Mouse (Mus musculus) embryonic facial prominence, embryonic 15.5 days (tissue): ENCODE data around the gene Slc46a3. TPM values are rescaled to one million over a fixed set of nuclear protein-coding genes. Genes with fewer than 3 reads are reported as not detected.
"Not testable (repeated sequence)": the region's sequence is repeated elsewhere in the genome, so short reads cannot be mapped to it uniquely, and the experiment has no call there.

Source experiments
- ATAC-seq: fragments of 200-750 bp; cut with Nextera tagmentation; 2 replicates; pipeline ENCODE4 v1.8.0; 2017; ENCODE audit warnings: low read depth, moderate TSS enrichment; ENCODE audit not compliant: insufficient number of reproducible peaks, low FRiP score, low TSS enrichment
- H3K27ac ChIP-seq: fragments of 300-500 bp; sonication (generic); replicated peaks from 2 replicates; pipeline ENCODE4 v1.5.1; 2015; ENCODE audit warnings: mild to moderate bottlenecking, inconsistent platforms
- H3K27me3 ChIP-seq: fragments of 300-500 bp; sonication (generic); 2 replicates; pipeline ENCODE4 v1.6.1; 2015; ENCODE audit warnings: inconsistent platforms
- H3K36me3 ChIP-seq: fragments of 300-500 bp; sonication (generic); 2 replicates; pipeline ENCODE4 v1.6.1; 2015; ENCODE audit warnings: mild to moderate bottlenecking, inconsistent platforms
- H3K4me1 ChIP-seq: fragments of 300-500 bp; sonication (generic); 2 replicates; pipeline ENCODE4 v1.6.1; 2015; ENCODE audit warnings: inconsistent platforms
- H3K4me2 ChIP-seq: fragments of 300-500 bp; sonication (generic); replicated peaks from 2 replicates; pipeline ENCODE4 v1.6.1; 2015; ENCODE audit warnings: mild to moderate bottlenecking, inconsistent platforms
- H3K4me3 ChIP-seq: fragments of 300-500 bp; sonication (generic); replicated peaks from 2 replicates; pipeline ENCODE4 v1.5.1; 2015; ENCODE audit warnings: mild to moderate bottlenecking, inconsistent platforms
- H3K9ac ChIP-seq: fragments of 300-500 bp; sonication (generic); 2 replicates; pipeline ENCODE4 v1.6.1; 2015; ENCODE audit warnings: inconsistent platforms
- H3K9me3 ChIP-seq: fragments of 300-500 bp; sonication (generic); replicated peaks from 2 replicates; pipeline ENCODE4 v1.6.1; 2016; ENCODE audit warnings: inconsistent platforms
- WGBS: fragments of 180-500 bp; shearing (Covaris S2); methylation state at CpG from one replicate; pipeline ENCODE4 v1.1.7; 2015; 5-methylcytosine and 5-hydroxymethylcytosine counted together
- polyA plus RNA-seq: library from polyadenylated mRNA; unstranded; fragments of >200 nt; fragmentation: Nextera tagmentation; extraction: Ambion mirVana; gene quantifications from 2 replicates; pipeline ENCODE4 v1.2.1, GENCODE M21; 2015

Slc46a3 gene
- polyA plus RNA-seq, 1 experiment from 2014 or later: 4.6 TPM

DNA sequence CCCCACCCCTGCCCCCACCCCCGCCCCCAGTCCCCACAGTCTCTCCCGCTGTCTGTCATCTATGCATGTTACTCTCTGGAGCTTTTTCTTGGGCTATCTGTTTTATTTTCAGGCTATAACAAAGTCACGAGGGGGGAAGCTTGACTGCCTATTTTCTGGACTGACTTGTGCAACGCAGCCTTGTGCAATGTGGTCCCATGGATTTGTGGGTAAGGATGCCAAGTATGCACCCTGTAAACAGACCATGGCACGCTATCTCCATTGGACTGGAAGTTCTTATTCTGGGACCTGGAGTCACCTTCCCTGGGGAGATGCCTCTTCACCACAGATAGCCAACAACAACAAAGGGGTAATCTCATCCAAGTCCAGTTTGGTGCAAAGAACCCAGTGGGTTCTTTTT lies 17.1 kb upstream of the Slc46a3 start:
- ATAC-seq: no peak
- H3K9me3 ChIP-seq: no peaks in the 10 kb centered on the region
- no peak overlapping the region for H3K27ac ChIP-seq
- no peaks in the 10 kb centered on the region for H3K27me3 ChIP-seq
- no peak overlapping the region for H3K4me3 ChIP-seq
- no peak overlapping the region for H3K4me2 ChIP-seq
- H3K36me3 ChIP-seq: no peaks in the 10 kb centered on the region
- no peak overlapping the region for H3K9ac ChIP-seq
- H3K4me1 ChIP-seq: no peaks in the 10 kb centered on the region
- WGBS: 65% methylated on average over 5 of the region's 5 CpGs

DNA sequence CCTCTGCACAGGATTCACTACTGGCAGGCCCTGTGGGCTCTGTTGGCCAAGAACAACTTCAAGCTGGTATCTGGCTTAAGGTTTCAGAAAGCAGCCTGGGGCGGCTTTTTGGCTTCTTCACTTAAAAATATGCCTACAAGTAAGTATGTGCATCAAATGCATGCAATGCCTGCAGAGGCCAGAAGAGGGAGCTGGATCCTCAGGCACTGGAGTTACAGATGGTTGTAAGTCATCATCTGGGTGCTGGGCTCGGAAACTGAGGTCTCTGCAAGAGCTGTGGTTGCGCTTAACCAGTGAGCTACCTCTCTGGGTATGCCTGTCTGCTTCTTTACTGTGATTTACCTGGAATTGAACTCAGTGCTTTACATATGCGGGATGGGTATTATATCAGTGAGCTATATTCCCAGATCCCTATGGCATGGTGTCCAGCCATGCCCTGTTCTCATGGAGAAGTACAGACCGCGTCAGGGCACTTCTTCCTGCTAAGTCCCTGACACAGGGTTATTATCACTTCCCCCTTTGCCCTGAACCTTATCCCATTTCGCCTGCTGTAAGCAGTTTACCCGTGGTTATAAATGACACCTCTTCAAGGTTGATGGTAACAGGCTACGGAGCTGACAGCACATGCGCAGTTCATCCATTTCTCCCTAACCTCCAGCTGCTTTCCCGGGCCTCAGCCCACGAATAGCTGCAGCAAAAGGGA lies 16.3 kb upstream of the Slc46a3 start:
- no peak overlapping the region for H3K4me2 ChIP-seq
- H3K27ac ChIP-seq: no peak overlapping the region
- 79% methylated on average over 12 of the region's 12 CpGs for WGBS
- no peak overlapping the region for H3K9ac ChIP-seq
- no peaks in the 10 kb centered on the region for H3K36me3 ChIP-seq
- no peaks in the 10 kb centered on the region for H3K9me3 ChIP-seq
- no peak for ATAC-seq
- H3K27me3 ChIP-seq: no peaks in the 10 kb centered on the region
- no peaks in the 10 kb centered on the region for H3K4me1 ChIP-seq
- no peak overlapping the region for H3K4me3 ChIP-seq

DNA sequence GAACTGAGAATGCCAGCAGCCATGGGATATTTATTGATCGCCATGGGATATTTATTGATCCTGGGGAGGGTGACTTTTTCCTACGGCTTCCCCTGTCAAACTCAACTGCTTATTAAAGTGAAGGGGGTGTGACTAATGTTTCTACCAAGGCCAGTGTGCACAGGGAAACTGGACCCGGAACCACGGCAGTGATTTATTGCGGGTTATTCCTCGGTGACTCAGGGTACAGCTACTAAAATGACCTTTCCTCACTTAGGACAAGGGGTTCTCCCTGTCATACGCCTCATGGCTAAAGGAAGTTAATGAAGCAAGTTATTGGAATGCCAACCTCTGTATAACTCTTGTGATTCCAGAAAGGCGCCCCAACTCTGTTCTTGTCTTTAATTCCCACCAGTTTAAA lies 13.2 kb upstream of the Slc46a3 start:
- H3K9me3 ChIP-seq: no peaks in the 10 kb centered on the region
- no peak overlapping the region for H3K4me3 ChIP-seq
- H3K9ac ChIP-seq: no peak overlapping the region
- H3K36me3 ChIP-seq: no peaks in the 10 kb centered on the region
- H3K4me2 ChIP-seq: no peak overlapping the region
- no peak for ATAC-seq
- 83% methylated on average over 8 of the region's 8 CpGs for WGBS
- no peaks in the 10 kb centered on the region for H3K4me1 ChIP-seq
- no peaks in the 10 kb centered on the region for H3K27me3 ChIP-seq
- H3K27ac ChIP-seq: no peak overlapping the region

DNA sequence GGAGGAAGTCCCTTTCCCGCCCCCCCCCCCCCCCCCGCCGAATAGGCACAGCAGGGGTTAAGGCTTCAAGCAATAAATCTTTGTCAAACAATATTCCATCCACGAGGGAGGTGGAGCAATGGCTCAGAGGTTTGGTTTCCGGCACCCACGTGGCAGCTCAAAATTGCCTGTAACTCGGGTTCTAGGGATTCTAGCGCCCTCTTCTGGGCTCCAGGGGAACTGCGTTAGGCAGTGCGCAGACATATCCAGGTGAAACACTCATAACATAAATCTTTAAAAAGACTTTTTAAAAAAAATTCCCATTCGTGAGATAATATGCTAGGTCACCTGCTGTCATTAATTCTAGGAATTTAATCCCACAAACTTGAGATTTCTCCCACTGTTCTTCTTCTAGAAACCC lies 12.5 kb upstream of the Slc46a3 start:
- H3K4me2 ChIP-seq: no peak overlapping the region
- H3K36me3 ChIP-seq: no peaks in the 10 kb centered on the region
- no peak overlapping the region for H3K9ac ChIP-seq
- no peaks in the 10 kb centered on the region for H3K27me3 ChIP-seq
- ATAC-seq: no peak
- no peaks in the 10 kb centered on the region for H3K9me3 ChIP-seq
- H3K27ac ChIP-seq: no peak overlapping the region
- H3K4me3 ChIP-seq: no peak overlapping the region
- WGBS: 56% methylated on average over 11 of the region's 11 CpGs
- H3K4me1 ChIP-seq: no peaks in the 10 kb centered on the region

DNA sequence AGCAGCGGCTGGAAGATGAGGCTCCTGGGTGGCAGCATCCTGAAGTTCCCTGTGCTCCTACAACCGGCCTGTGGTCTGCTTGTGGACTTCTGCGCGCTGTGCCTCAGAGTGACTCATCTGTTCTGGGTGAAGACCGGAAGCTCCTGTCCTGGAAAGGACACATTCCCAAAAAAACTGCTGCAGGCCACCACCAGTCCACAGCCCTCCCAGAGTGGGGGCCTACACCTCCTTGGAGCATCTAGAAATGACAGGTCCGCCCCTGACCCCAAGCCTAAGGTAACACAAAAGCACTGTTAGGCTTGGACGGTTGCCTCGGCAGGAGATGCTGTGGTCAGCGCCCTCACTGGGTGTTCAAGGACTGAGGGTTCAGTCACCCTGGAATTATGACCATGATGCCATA lies 8.6 kb upstream of the Slc46a3 start:
- no peaks in the 10 kb centered on the region for H3K27me3 ChIP-seq
- H3K4me3 ChIP-seq: no peak overlapping the region
- no peak overlapping the region for H3K4me2 ChIP-seq
- H3K27ac ChIP-seq: no peak overlapping the region
- H3K9me3 ChIP-seq: no peaks in the 10 kb centered on the region
- WGBS: 85% methylated on average over 9 of the region's 9 CpGs
- no peaks in the 10 kb centered on the region for H3K36me3 ChIP-seq
- no peak for ATAC-seq
- no peaks in the 10 kb centered on the region for H3K4me1 ChIP-seq
- no peak overlapping the region for H3K9ac ChIP-seq

DNA sequence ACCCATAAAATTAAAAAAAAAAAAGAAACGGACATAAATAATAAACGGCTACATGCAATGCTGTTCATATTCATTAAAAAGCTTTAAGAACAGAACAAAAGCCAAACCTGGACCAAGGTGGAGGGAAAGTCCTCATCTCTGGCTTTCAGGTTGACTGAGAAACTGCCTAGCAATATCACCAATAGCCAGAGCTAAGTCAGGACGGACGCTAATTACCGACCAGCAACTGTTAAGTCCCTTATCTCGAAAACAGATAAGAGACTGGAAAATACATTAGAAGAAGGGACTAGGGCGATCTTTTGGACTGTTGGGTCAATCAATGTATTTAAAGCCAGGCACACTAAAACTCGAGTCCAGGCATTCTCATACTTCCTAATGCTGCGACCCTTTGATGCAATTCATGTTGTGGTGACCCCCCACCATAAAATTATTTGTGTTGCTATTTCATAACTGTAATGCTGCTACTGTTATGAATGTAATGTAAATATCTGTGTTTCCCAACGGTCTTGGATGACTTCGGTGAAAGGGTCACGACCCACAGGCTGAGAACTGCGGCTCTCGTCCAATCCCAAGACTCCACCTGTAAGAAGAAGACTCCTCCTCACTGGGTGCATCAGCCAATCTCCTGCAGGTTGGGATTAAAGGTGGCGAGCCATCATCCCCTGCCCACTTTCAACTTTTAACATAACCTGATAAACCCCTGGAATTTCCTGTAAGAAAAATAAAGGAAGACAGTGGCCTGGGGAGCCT lies 7.6 kb upstream of the Slc46a3 start:
- H3K9me3 ChIP-seq: no peaks in the 10 kb centered on the region
- H3K27me3 ChIP-seq: no peaks in the 10 kb centered on the region
- H3K27ac ChIP-seq: no peak overlapping the region
- H3K4me3 ChIP-seq: no peak overlapping the region
- no peaks in the 10 kb centered on the region for H3K36me3 ChIP-seq
- no peak overlapping the region for H3K9ac ChIP-seq
- H3K4me1 ChIP-seq: no peaks in the 10 kb centered on the region
- WGBS: 84% methylated on average over 15 of the region's 15 CpGs
- ATAC-seq: no peak
- H3K4me2 ChIP-seq: no peak overlapping the region

DNA sequence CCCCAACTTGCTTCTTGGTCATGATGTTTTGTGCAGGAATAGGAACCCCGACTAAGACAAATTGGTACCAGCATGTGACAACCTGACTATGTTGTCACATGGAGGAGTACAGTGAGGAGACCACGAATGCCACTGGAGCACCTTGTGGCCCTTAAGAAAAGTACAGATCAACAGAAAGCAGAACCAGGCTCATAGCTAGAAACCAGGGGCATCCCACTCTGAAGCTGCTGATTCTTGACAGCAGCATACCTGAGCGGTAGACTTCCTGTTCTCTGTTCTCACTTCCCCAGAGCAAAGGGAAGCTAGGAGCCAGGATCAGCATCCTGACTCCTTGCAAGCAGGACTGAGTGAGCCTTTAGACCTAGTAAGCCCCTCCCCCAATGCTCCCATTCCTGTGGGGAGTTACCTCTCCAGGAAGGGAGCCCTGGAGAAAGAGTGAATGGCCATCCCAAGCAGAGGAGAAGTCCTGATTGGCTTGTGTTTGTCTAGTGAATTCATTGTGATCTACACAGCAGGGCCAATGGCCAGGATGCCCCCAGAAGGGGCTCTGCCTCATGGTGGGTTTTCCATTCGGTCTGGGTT lies 4.4 kb upstream of the Slc46a3 start:
- Histone ChIP-seq H3K36me3 (no peaks in the 10 kb centered on the region), H3K27ac (no peak overlapping the region), H3K4me1 (peaks cover 10% of the 10 kb centered on the region; the same call in 1 of the 2 replicates), H3K9me3 (no peaks in the 10 kb centered on the region), H3K9ac (no peak overlapping the region), H3K4me2 (no peak overlapping the region), H3K27me3 (0 out of 2 replicates have a peak, but pooled peaks cover 6% of the 10 kb centered on the region), H3K4me3 (no peak overlapping the region)
- 58% methylated on average over 4 of the region's 4 CpGs for WGBS
- no peak for ATAC-seq

DNA sequence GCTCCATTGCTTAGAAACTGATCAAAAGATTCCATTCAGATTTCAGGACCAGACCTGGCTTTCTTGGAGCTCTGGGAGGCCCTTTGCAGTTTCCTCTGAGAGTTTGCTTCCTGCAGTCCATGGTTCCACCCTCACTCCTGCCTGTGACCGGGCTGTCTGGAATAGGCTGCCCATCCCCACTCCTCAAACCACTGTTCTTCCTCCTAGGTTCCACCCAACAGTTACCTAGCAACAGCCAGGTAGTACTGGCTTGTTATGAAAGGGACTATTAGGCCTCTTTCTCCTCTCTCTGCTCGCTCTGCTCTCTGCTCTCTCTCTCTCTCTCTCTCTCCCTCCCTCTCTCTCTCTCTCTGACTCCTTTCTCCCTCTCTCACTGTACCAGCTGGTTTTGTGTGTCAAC lies 3.6 kb upstream of the Slc46a3 start:
- Histone ChIP-seq H3K4me3 (no peak overlapping the region), H3K27me3 (peaks cover 8% of the 10 kb centered on the region; the same call in 1 of the 2 replicates), H3K36me3 (no peaks in the 10 kb centered on the region), H3K4me2 (no peak overlapping the region), H3K27ac (no peak overlapping the region), H3K4me1 (peaks cover 17% of the 10 kb centered on the region; the same call in 1 of the 2 replicates), H3K9ac (no peak overlapping the region), H3K9me3 (no peaks in the 10 kb centered on the region)
- no peak for ATAC-seq
- WGBS: 55% methylated on average over 2 of the region's 2 CpGs

DNA sequence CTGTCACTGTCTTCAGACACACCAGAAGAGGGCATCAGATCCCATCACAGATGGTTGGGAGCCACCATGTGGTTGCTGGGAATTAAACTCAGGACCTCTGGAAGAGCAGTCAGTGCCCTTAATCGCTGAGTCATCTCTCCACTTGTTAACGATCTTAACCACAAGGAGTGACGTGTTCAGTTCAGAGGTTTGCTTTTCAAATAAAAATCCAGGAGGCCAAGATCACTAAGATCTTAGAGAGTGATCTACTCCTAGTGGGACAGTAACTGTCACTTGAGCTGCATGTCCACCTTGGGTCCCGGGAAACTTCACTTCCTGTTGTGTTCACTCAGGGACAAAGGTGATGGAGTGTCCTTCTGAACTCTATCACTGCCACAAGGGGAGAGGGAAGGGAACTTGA lies 1.9 kb upstream of the Slc46a3 start:
- 78% methylated on average over 4 of the region's 4 CpGs for WGBS
- H3K9me3 ChIP-seq, H3K36me3 ChIP-seq, H3K4me3 ChIP-seq, H3K27ac ChIP-seq, H3K9ac ChIP-seq, ATAC-seq, H3K4me2 ChIP-seq: not testable (repeated sequence)
- peaks cover 19% of the 10 kb centered on the region; the same call in 1 of the 2 replicates for H3K4me1 ChIP-seq
- H3K27me3 ChIP-seq: peaks cover 16% of the 10 kb centered on the region; the same call in 1 of the 2 replicates

DNA sequence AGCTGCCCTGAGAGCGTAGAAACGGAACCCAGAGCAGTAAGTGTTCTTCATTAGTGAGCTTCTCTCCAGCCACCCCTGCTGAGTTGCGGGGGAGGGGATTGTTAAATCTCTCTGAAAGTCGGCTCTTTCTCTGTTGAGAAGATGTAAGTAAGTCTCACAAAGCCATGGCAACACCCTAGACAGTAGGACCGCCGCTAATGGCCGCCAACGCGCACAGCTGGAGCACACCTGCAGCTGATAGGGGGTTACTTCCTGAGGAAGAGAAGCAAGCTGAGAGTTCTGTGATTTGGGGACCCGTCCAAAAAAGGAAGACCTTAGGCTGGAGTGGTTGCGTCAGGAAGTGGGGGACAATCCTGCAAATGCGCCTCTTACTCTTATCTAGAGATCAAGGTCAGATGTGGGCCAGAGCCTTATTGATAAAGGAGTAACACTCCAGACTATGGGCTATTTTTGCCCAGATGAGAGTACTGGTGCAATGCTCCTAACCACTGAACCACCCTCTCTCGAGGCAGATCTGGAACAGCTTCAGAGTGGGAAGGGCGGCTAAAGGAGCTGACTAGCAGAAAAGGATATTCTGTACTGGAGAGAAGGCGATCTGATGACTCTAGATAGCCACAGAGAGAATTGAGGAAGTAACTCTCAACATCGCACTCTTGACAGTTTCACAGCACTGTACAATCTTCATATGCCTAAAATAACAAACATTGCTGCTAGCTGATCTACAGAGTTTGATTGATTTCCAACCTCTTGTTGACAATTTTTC lies 1.0 kb upstream of the Slc46a3 start:
- peak overlapping the region; percentile 71 for H3K4me3 ChIP-seq
- peak overlapping the region; percentile 93 for H3K4me2 ChIP-seq
- no peaks in the 10 kb centered on the region for H3K36me3 ChIP-seq
- peaks cover 19% of the 10 kb centered on the region; the same call in 1 of the 2 replicates for H3K4me1 ChIP-seq
- H3K27ac ChIP-seq: no peak overlapping the region; the same call in 1 of the 2 replicates
- H3K9ac ChIP-seq: no peak overlapping the region
- no peaks in the 10 kb centered on the region for H3K9me3 ChIP-seq
- 22% methylated on average over 16 of the region's 16 CpGs for WGBS
- no peak for ATAC-seq
- H3K27me3 ChIP-seq: peaks cover 16% of the 10 kb centered on the region; the same call in 1 of the 2 replicates
